Mouse (Mus musculus) cortical plate, adult 2 months (tissue): Measurements from ENCODE around the gene Akna. TPM values are rescaled to one million over a fixed set of nuclear protein-coding genes. Genes with fewer than 3 reads are reported as not detected.

Experiments
- H3K27ac ChIP-seq: fragments of 200-500 bp; 2 replicates; pipeline ENCODE4 v1.5.1; 2012; ENCODE audit warnings: low read length, control low read depth, inconsistent platforms; ENCODE audit not compliant: insufficient read depth
- H3K4me1 ChIP-seq: fragments of 200-500 bp; 2 replicates; pipeline ENCODE4 v1.6.1; 2011; ENCODE audit warnings: low read length; ENCODE audit not compliant: control insufficient read depth, insufficient read depth
- H3K4me3 ChIP-seq: fragments of 200-500 bp; 2 replicates; pipeline ENCODE4 v1.5.1; 2011; ENCODE audit warnings: mild to moderate bottlenecking, low read length, control low read depth; ENCODE audit not compliant: insufficient read depth
- CTCF ChIP-seq: fragments of 200-500 bp; IDR thresholded peaks from 2 replicates; pipeline ENCODE4 v1.5.1; 2011; ENCODE audit warnings: mild to moderate bottlenecking, control low read depth, low read length; ENCODE audit not compliant: insufficient read depth; ENCODE audit errors: extremely low read depth
- POLR2A ChIP-seq: fragments of 200-500 bp; IDR thresholded peaks from 2 replicates; pipeline ENCODE4 v1.6.1; 2011; ENCODE audit warnings: mild to moderate bottlenecking, low read length, control low read depth; ENCODE audit not compliant: insufficient read depth; ENCODE audit errors: extremely low read depth
- polyA plus RNA-seq: library from polyadenylated mRNA; depleted of rRNA; stranded (reverse); fragments of >200 nt; gene quantifications from 2 replicates; pipeline ENCODE4 v1.2.3, GENCODE M21; 2012

Gene Akna
- polyA plus RNA-seq, 1 experiment: 1.8 TPM

GRCm38 (mm10) chr4:63400541-63401306, 2.4 kb downstream of the Akna start:
- no peaks in the 10 kb centered on the region for H3K4me1 ChIP-seq
- H3K4me3 ChIP-seq: no peak overlapping the region
- H3K27ac ChIP-seq: no peak overlapping the region
- TF ChIP-seq POLR2A (no peak), CTCF (no peak)

DNA sequence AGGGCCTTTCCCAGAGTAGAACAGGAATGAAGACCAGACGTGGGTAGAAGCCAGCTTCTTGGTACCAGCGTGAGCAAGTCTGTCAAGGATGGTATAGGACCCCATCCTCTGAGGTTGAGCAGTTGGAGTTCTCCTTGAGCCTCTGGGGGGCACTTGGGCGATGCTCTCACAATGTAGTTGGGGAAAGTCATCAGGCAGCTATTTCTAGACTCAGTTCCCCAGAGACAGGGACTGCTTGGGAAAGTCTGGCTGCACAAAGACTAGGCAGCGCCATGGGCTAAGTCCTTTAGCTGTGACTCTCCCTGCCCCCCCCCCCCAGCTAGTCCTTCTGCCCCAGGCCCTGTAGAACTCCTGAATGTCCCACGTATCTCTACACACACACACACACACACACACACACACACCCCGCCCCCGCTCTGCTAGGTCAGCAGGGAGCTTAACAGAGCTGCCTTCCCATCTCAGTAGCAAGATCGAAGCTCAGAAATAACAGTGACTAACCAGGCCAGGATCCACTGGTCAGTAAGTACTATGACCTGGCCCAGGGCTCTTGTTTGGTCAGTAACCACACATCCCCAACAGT, 3.4 kb downstream of the Akna start:
- Histone ChIP-seq H3K27ac (no peak overlapping the region), H3K4me1 (no peaks in the 10 kb centered on the region)
- TF ChIP-seq POLR2A (no peak), CTCF (no peak)

DNA sequence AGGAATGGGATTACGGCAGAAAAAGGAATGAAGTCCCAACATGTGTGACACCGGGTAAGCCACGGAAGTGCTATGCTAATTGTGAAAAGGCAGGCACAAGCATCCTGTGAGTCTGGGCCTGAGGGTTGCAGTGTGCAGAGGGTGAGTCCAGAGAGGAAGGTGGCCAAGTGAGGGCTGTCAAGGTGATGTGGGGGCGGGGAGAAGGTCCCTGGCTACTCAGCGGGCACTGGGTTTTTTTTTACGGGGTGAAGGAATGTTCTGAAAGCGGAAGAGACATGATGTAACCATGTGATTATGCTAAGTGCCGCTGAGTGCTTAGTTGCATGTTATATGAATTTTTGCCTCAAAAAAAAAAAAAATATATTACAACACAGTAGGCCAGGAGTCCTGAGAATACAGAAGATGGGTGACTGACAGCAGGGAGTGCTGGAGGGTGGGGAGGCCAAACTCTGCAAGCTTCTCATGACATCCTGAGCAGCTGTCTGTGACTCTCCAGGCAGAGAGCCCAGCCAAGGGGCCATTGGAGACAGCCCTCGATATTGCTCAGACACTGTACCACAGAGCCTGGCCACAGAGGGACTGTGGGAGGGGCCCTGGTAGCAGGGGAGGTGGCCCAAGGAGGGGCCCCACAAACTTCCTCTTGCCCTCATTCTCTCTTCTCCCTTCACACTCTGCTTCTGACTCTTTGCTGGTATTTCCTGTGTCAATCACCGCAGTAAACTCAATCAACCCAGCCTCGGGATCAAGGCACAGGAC, 4.1 kb downstream of the Akna start:
- Histone ChIP-seq H3K4me3 (no peak overlapping the region), H3K27ac (no peak overlapping the region), H3K4me1 (no peaks in the 10 kb centered on the region)
- TF ChIP-seq POLR2A (no peak), CTCF (no peak)

More for the DNA sequence above, 3.4 kb downstream of the Akna start:
- H3K4me3 ChIP-seq: no peak overlapping the region

- TF ChIP-seq CTCF: no peak
- no peak for TF ChIP-seq POLR2A
- H3K4me3 ChIP-seq: no peak overlapping the region
- H3K4me1 ChIP-seq: no peaks in the 10 kb centered on the region
- H3K27ac ChIP-seq: no peak overlapping the region
Measured at GRCm38 (mm10) chr4:63397981-63398537, 5.1 kb downstream of the Akna start.

- no peak overlapping the region for H3K4me3 ChIP-seq
- no peaks in the 10 kb centered on the region for H3K4me1 ChIP-seq
- no peak for TF ChIP-seq CTCF
- no peak for TF ChIP-seq POLR2A
- no peak overlapping the region for H3K27ac ChIP-seq
Measured at GRCm38 (mm10) chr4:63391322-63391721, 11.8 kb downstream of the Akna start.

DNA sequence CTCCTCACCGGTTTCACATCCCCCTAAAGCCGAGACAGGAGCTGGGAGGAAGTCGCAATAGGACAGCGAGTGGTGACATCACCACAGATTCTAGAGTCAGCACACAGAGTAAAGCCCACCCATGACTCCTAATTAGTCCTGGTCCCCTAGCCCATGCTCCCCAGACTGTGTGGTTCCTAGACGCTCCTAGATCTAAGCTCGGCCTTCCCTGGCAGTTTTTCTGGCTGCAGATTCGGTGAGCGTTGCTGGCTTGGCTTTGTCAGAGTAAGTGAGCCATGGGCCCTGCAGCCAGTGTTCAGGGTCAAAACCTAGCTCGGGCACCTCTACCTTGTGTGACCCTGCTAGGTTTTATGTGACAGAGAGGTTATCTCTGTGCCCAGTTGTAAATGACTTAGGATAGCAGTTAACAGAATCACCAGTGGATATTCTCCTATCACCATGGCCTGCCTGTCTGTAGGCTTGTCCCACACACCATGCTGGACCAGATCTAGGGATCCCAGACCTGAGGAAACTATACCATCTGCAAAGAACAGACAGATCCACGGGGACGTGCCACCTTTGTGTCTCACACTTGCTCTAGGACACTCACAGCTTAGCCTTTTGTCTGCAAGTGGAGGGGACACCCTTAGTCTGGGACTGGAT, 13.1 kb downstream of the Akna start:
- Histone ChIP-seq H3K27ac (no peak overlapping the region), H3K4me3 (no peak overlapping the region), H3K4me1 (no peaks in the 10 kb centered on the region)
- TF ChIP-seq CTCF (no peak), POLR2A (no peak)

DNA sequence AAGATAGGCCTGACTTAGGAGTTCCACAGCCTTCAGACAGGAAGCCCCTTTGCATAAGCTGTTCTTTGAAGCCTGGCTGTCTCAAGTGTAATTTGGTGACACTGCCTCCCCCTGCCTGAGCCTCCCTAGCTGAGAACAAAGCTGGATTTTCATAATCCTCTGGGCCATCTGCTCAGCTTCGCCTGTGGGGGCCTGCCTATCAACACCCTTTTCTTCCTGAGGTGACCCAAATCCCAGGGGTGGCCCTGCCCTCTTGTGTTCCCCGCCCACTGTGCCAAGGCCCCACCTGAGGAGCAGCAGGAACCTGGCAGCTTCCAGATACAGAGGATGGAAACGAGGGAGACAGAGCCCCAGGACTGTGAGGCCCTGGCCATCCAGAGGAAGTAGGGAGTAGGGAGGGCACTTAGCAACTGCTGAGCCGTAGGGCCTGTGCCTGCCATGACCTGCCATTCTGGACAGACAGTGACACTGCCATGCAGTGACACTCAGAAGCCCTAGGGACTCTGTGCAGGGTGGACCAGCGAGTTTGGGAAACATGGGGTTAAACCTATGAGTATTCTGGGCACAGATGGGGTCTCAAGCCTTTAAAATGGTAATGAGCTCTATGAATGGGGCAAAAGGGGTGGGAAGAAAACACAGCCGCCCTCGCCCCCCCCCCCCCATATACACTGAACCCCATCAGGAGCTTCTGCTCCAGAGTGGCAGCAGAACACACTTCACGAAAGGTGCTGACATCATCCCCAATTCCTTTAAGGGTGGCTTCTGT, 13.8 kb downstream of the Akna start:
- no peaks in the 10 kb centered on the region for H3K4me1 ChIP-seq
- TF ChIP-seq POLR2A (no peak), CTCF (no peak)
- no peak overlapping the region for H3K4me3 ChIP-seq
- H3K27ac ChIP-seq: no peak overlapping the region

- no peak overlapping the region for H3K27ac ChIP-seq
- H3K4me1 ChIP-seq: no peaks in the 10 kb centered on the region
- TF ChIP-seq CTCF (no peak), POLR2A (no peak)
- no peak overlapping the region for H3K4me3 ChIP-seq
Measured at GRCm38 (mm10) chr4:63388029-63388428, 15.1 kb downstream of the Akna start.
